Mouse (Mus musculus) heart, embryonic 16.5 days (tissue): ENCODE results near the gene Pepd. TPM values are rescaled to one million over a fixed set of nuclear protein-coding genes. Genes with fewer than 3 reads are reported as not detected.

Experiments
- ATAC-seq: fragments of 200-750 bp; cut with Nextera tagmentation; replicated peaks from 2 replicates; pipeline ENCODE4 v1.8.0; 2017; ENCODE audit warnings: moderate number of reproducible peaks; ENCODE audit not compliant: insufficient read depth, low FRiP score; ENCODE audit errors: extremely low read depth
- H3K27ac ChIP-seq: fragments of 300-500 bp; sonication (generic); 2 replicates; pipeline ENCODE4 v1.5.1; 2014; ENCODE audit warnings: mild to moderate bottlenecking, low read length, control low read depth, moderate library complexity
- H3K27me3 ChIP-seq: fragments of 300-500 bp; sonication (generic); 2 replicates; pipeline ENCODE4 v1.6.1; 2014; ENCODE audit warnings: low read length, mixed read lengths; ENCODE audit not compliant: control insufficient read depth, insufficient read depth
- H3K36me3 ChIP-seq: fragments of 300-500 bp; sonication (generic); 2 replicates; pipeline ENCODE4 v1.6.1; 2014; ENCODE audit not compliant: control insufficient read depth, insufficient read depth
- H3K4me1 ChIP-seq: fragments of 300-500 bp; sonication (generic); 2 replicates; pipeline ENCODE4 v1.6.1; 2014; ENCODE audit warnings: low read length, mixed read lengths; ENCODE audit not compliant: control insufficient read depth, insufficient read depth
- H3K4me2 ChIP-seq: fragments of 300-500 bp; sonication (generic); 2 replicates; pipeline ENCODE4 v1.6.1; 2014; ENCODE audit warnings: low read depth, mild to moderate bottlenecking, control low read depth, low read length
- H3K4me3 ChIP-seq: fragments of 300-500 bp; sonication (generic); 2 replicates; pipeline ENCODE4 v1.5.1; 2014; ENCODE audit warnings: mild to moderate bottlenecking, control low read depth, low read length
- H3K9ac ChIP-seq: fragments of 300-500 bp; sonication (generic); 2 replicates; pipeline ENCODE4 v1.6.1; 2014; ENCODE audit warnings: low read length, control low read depth
- H3K9me3 ChIP-seq: fragments of 300-500 bp; sonication (generic); replicated peaks from 2 replicates; pipeline ENCODE4 v1.6.1; 2016; ENCODE audit warnings: low read length; ENCODE audit not compliant: control insufficient read depth
- WGBS: fragments of 180-500 bp; shearing (Covaris S2); extraction: QIAGEN DNeasy Blood & Tissue Kit; methylation state at CpG from one replicate; pipeline ENCODE4 v1.1.7; 2014; 5-methylcytosine and 5-hydroxymethylcytosine counted together
- polyA plus RNA-seq: library from polyadenylated mRNA; unstranded; fragments of >200 nt; fragmentation: Nextera tagmentation; extraction: Ambion mirVana; gene quantifications from 2 replicates; pipeline ENCODE4 v1.2.1, GENCODE M21; 2015

Pepd gene
- polyA plus RNA-seq, 1 experiment from 2014 or later: 52.0 TPM

GRCm38 (mm10) chr7:35058329-35058728, 146.2 kb downstream of the Pepd start:
- WGBS: 68% methylated on average over 1 of the region's 1 CpGs
- Histone ChIP-seq H3K9ac (no peak overlapping the region), H3K9me3 (0 out of 2 replicates have a peak, but pooled peaks cover 2% of the 10 kb centered on the region), H3K27me3 (no peaks in the 10 kb centered on the region), H3K4me1 (peaks cover 16% of the 10 kb centered on the region), H3K36me3 (no peaks in the 10 kb centered on the region), H3K4me3 (no peak overlapping the region), H3K27ac (no peak overlapping the region), H3K4me2 (no peak overlapping the region)
- no peak for ATAC-seq

DNA sequence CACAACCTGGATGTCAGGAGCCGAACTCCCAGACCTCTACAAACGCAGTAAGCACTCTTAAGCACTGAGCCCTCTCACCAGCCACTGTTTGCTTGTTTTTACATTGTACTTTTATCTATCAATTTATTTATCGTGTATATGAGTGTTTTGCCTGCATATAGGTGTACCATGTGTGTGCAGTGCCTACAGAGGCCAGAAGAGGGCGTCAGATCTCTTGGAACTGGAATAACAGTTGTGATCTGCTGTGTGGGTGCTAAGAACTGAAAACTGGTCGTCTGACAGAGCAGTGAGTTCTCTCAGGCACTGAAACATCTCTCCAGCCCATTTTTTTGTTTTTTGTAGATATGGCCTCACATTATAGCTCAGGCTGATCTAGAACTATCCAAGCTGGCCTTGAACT, 147.3 kb downstream of the Pepd start:
- Histone ChIP-seq H3K36me3 (no peaks in the 10 kb centered on the region), H3K4me1 (peaks cover 16% of the 10 kb centered on the region), H3K9ac (no peak overlapping the region), H3K4me3 (no peak overlapping the region), H3K9me3 (0 out of 2 replicates have a peak, but pooled peaks cover 2% of the 10 kb centered on the region), H3K4me2 (no peak overlapping the region), H3K27me3 (no peaks in the 10 kb centered on the region), H3K27ac (no peak overlapping the region)
- WGBS: 65% methylated on average over 5 of the region's 5 CpGs
- ATAC-seq: no peak

GRCm38 (mm10) chr7:35064286-35065258, 152.4 kb downstream of the Pepd start:
- Histone ChIP-seq H3K27ac (no peak overlapping the region), H3K36me3 (no peaks in the 10 kb centered on the region), H3K9me3 (0 out of 2 replicates have a peak, but pooled peaks cover under 1% of the 10 kb centered on the region), H3K9ac (no peak overlapping the region; the same call in 1 of the 2 replicates), H3K4me2 (no peak overlapping the region), H3K27me3 (no peaks in the 10 kb centered on the region), H3K4me1 (no peaks in the 10 kb centered on the region), H3K4me3 (no peak overlapping the region)
- no peak for ATAC-seq
- 72% methylated on average over 14 of the region's 14 CpGs for WGBS

DNA sequence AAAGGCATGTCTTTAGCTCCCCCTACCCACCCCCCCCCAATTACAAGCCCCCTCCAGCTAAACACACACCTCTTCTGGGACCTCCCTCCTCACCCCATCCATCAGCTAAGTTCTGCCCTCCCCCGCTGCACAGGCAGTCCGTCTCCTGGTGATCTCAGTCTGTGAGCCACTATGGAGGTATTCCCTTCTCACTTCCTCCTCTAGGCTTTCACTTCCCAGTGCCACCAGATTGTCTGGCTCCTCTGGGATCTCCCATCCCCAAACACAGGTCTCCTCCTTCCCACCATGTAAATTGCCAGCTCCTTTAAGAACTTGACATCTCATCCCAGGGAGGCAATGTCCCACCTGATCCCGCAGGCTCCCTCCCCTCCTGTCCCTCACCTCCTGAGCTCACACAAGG, 153.8 kb downstream of the Pepd start:
- no peak overlapping the region for H3K4me3 ChIP-seq
- no peaks in the 10 kb centered on the region for H3K27me3 ChIP-seq
- H3K36me3 ChIP-seq: no peaks in the 10 kb centered on the region
- no peak overlapping the region for H3K9ac ChIP-seq
- WGBS: 75% methylated on average over 3 of the region's 3 CpGs
- no peaks in the 10 kb centered on the region for H3K4me1 ChIP-seq
- no peak for ATAC-seq
- no peak overlapping the region for H3K27ac ChIP-seq
- H3K9me3 ChIP-seq: no peaks in the 10 kb centered on the region
- no peak overlapping the region for H3K4me2 ChIP-seq

DNA sequence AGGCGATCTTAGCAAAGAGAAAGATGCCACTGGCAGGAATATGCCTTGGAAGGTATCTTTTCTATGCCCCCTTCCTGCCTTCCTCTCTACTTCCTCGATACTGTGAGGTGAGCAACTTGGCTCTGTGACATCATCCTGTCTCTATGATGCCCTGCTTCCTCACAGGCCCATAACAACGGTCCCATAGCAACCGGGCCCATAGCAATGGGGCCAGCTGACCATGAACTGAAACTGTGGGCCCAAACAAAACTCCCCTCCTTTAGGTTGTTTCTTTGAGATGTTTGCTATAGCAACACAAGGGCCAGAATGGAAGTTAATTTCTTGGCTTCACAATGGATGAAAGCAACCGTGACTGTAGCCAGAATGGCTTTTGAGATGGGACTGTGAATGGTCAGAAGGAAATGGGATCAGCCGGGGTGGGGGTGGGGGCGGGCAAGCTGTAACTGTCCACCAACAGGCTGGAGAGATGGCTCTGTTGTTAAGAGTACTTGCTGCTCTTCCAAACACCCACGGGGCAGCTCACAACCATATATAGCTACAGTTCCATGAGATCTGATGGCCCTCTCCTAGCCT, 154.5 kb downstream of the Pepd start:
- H3K4me3 ChIP-seq: no peak overlapping the region
- H3K9ac ChIP-seq: no peak overlapping the region
- no peaks in the 10 kb centered on the region for H3K36me3 ChIP-seq
- H3K27me3 ChIP-seq: no peaks in the 10 kb centered on the region
- ATAC-seq: no peak
- H3K4me1 ChIP-seq: no peaks in the 10 kb centered on the region
- no peaks in the 10 kb centered on the region for H3K9me3 ChIP-seq
- WGBS: 78% methylated on average over 8 of the region's 8 CpGs
- H3K27ac ChIP-seq: no peak overlapping the region
- no peak overlapping the region for H3K4me2 ChIP-seq

DNA sequence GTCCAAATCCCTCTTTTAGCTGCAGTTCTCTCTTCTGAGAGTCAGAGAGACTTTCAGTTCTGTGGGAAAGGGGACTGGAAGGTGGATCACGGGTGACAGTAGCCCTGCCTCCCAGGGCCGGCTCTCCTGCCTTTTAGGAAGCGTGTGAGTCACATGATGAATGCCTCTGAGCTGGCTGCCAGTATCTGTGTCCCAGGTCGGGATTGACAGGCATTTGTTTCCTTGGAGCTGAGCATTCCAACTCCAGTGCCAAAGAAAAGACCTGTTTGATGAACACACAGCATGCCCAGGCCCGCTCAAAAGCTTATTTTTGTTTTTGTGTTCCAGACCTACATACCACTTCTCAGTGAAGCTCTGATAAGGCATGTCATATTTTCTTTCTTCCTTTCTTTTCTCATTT, 164.5 kb downstream of the Pepd start:
- H3K36me3 ChIP-seq: no peaks in the 10 kb centered on the region
- ATAC-seq: peak; percentile 80
- H3K9me3 ChIP-seq: no peaks in the 10 kb centered on the region
- H3K4me3 ChIP-seq: no peak overlapping the region
- no peaks in the 10 kb centered on the region for H3K27me3 ChIP-seq
- 0 out of 2 replicates have a peak overlapping the region, but pooled peaks have one; percentile 5 for H3K27ac ChIP-seq
- H3K4me1 ChIP-seq: peaks cover 7% of the 10 kb centered on the region
- H3K9ac ChIP-seq: no peak overlapping the region
- no peak overlapping the region for H3K4me2 ChIP-seq
- 20% methylated on average over 5 of the region's 5 CpGs for WGBS

DNA sequence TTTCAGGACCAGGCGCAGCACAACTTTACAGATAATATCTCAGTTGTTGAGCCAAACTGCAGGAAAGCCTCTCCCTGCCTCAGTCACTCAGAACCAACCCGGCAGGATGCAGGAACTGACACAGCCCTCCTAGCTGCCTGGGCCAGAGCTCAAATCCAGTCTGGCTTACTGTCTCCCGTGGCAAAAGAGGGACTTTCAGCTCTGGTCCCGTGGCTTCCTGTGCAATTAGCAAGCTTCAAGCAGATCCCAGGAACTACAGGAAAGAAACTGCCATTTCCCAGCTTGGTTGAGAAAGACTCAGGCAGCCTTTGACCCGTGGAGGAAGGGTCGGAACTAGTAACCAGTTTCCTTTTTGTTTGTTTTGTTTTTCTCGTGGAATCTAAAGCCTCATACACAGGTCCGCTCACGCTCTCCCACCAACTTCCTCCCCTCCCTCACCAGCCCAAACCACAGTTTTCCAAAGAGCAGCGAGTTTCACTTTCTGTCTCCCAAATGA, 168.7 kb downstream of the Pepd start:
- no peaks in the 10 kb centered on the region for H3K9me3 ChIP-seq

GRCm38 (mm10) chr7:35081406-35082104, 169.4 kb downstream of the Pepd start:
- ATAC-seq: no peak
- Histone ChIP-seq H3K9ac (no peak overlapping the region), H3K27me3 (peaks cover 4% of the 10 kb centered on the region; the same call in 1 of the 2 replicates), H3K27ac (peak overlapping the region; percentile 54), H3K4me3 (no peak overlapping the region), H3K4me2 (peak overlapping the region; percentile 44), H3K9me3 (no peaks in the 10 kb centered on the region), H3K36me3 (no peaks in the 10 kb centered on the region), H3K4me1 (peaks cover 9% of the 10 kb centered on the region)
- WGBS: 64% methylated on average over 9 of the region's 9 CpGs

More for the DNA sequence above, 168.7 kb downstream of the Pepd start:
- H3K4me1 ChIP-seq: peaks cover 7% of the 10 kb centered on the region
- peak; percentile 25; the same call in 1 of the 2 replicates for ATAC-seq
- peaks cover 4% of the 10 kb centered on the region; the same call in 1 of the 2 replicates for H3K27me3 ChIP-seq
- peak overlapping the region; percentile 44 for H3K4me2 ChIP-seq
- 30% methylated on average over 10 of the region's 10 CpGs for WGBS
- H3K4me3 ChIP-seq: peak overlapping the region; percentile 8; the same call in 1 of the 2 replicates
- H3K36me3 ChIP-seq: no peaks in the 10 kb centered on the region
- peak overlapping the region; percentile 54 for H3K27ac ChIP-seq
- 0 out of 2 replicates have a peak overlapping the region, but pooled peaks have one; percentile 12 for H3K9ac ChIP-seq
